Mouse (Mus musculus): ENCODE results near the gene Cnga4. TPM values are rescaled to one million over a fixed set of nuclear protein-coding genes. Genes with fewer than 3 reads are reported as not detected.
"Not testable (repeated sequence)": the region's sequence is repeated elsewhere in the genome, so short reads cannot be mapped to it uniquely, and the experiment has no call there.

The Cnga4 gene
- not detected in 2 replicates for polyA plus RNA-seq (2014; fragmentation: Nextera tagmentation; extraction: Ambion mirVana)

- H3K9me3 ChIP-seq (ENCODE audit: control insufficient read depth, low read length): no peaks in the 10 kb centered on the region
- ATAC-seq (ENCODE audit: low FRiP score): no peak
- H3K4me3 ChIP-seq (replicated peaks; ENCODE audit: low read length): no peak within 1 kb of the TSS
- H3K4me2 ChIP-seq (replicated peaks): no peak within 1 kb of the TSS
- H3K36me3 ChIP-seq (replicated peaks; ENCODE audit: control insufficient read depth, insufficient read depth): no peaks in the 10 kb centered on the region
- no peak for DNase-seq (ENCODE audit: low spot score)
- 77% methylated on average over 5 of the region's 5 CpGs for WGBS
- H3K9ac ChIP-seq: no peak within 1 kb of the TSS
- no peak within 1 kb of the TSS for H3K27ac ChIP-seq
- H3K27me3 ChIP-seq (ENCODE audit: control insufficient read depth, insufficient read depth, low read length): no peaks in the 10 kb centered on the region
- H3K4me1 ChIP-seq (replicated peaks; ENCODE audit: control insufficient read depth, insufficient read depth, low read length): peaks cover 4% of the 10 kb centered on the region
Observed at GRCm38 (mm10) chr7:105404268-105404667, at the start of gene Cnga4. Gene Cnga4 (plus strand): TSS chr7:105404568.

GRCm38 (mm10) chr7:105356064-105356463, 48.3 kb upstream of the Cnga4 start:
- H3K4me2 ChIP-seq (replicated peaks); H3K9ac ChIP-seq; H3K4me3 ChIP-seq (replicated peaks; ENCODE audit: low read length); DNase-seq (ENCODE audit: low spot score); H3K9me3 ChIP-seq (ENCODE audit: control insufficient read depth, low read length); H3K36me3 ChIP-seq (replicated peaks; ENCODE audit: control insufficient read depth, insufficient read depth); H3K27ac ChIP-seq; H3K4me1 ChIP-seq (replicated peaks; ENCODE audit: control insufficient read depth, insufficient read depth, low read length); H3K27me3 ChIP-seq (ENCODE audit: control insufficient read depth, insufficient read depth, low read length): not testable (repeated sequence)
- WGBS: no CpG with 5 or more reads among the region's 5 CpGs
- ATAC-seq (ENCODE audit: low FRiP score): peak; percentile 55; the same call in 1 of the 2 replicates

- not testable (repeated sequence) for H3K4me2 ChIP-seq (replicated peaks); DNase-seq (ENCODE audit: low spot score); H3K27me3 ChIP-seq (ENCODE audit: control insufficient read depth, insufficient read depth, low read length); H3K9ac ChIP-seq; H3K9me3 ChIP-seq (ENCODE audit: control insufficient read depth, low read length); H3K4me1 ChIP-seq (replicated peaks; ENCODE audit: control insufficient read depth, insufficient read depth, low read length); H3K4me3 ChIP-seq (replicated peaks; ENCODE audit: low read length); H3K27ac ChIP-seq; H3K36me3 ChIP-seq (replicated peaks; ENCODE audit: control insufficient read depth, insufficient read depth)
- 97% methylated on average over 1 of the region's 2 CpGs for WGBS
- ATAC-seq (ENCODE audit: low FRiP score): peak; percentile 90
Observed at GRCm38 (mm10) chr7:105356487-105356886, 47.9 kb upstream of the Cnga4 start.

GRCm38 (mm10) chr7:105361713-105362112, 42.7 kb upstream of the Cnga4 start:
- 83% methylated on average over 2 of the region's 2 CpGs for WGBS
- Histone ChIP-seq H3K4me3 (replicated peaks; ENCODE audit: low read length) (no peak overlapping the region), H3K4me1 (replicated peaks; ENCODE audit: control insufficient read depth, insufficient read depth, low read length) (no peaks in the 10 kb centered on the region), H3K36me3 (replicated peaks; ENCODE audit: control insufficient read depth, insufficient read depth) (no peaks in the 10 kb centered on the region), H3K27me3 (ENCODE audit: control insufficient read depth, insufficient read depth, low read length) (no peaks in the 10 kb centered on the region), H3K9me3 (ENCODE audit: control insufficient read depth, low read length) (no peaks in the 10 kb centered on the region), H3K9ac (no peak overlapping the region), H3K4me2 (replicated peaks) (no peak overlapping the region), H3K27ac (no peak overlapping the region)
- ATAC-seq (ENCODE audit: low FRiP score) (no peak), DNase-seq (ENCODE audit: low spot score) (no peak)

GRCm38 (mm10) chr7:105367268-105367667, 37.1 kb upstream of the Cnga4 start:
- Histone ChIP-seq H3K9me3 (ENCODE audit: control insufficient read depth, low read length) (no peaks in the 10 kb centered on the region), H3K4me1 (replicated peaks; ENCODE audit: control insufficient read depth, insufficient read depth, low read length) (no peaks in the 10 kb centered on the region), H3K9ac (no peak overlapping the region), H3K27me3 (ENCODE audit: control insufficient read depth, insufficient read depth, low read length) (no peaks in the 10 kb centered on the region), H3K4me3 (replicated peaks; ENCODE audit: low read length) (no peak overlapping the region), H3K27ac (no peak overlapping the region), H3K4me2 (replicated peaks) (no peak overlapping the region), H3K36me3 (replicated peaks; ENCODE audit: control insufficient read depth, insufficient read depth) (peaks cover 13% of the 10 kb centered on the region)
- WGBS: 94% methylated on average over 5 of the region's 5 CpGs
- no peak for DNase-seq (ENCODE audit: low spot score)
- ATAC-seq (ENCODE audit: low FRiP score): no peak

GRCm38 (mm10) chr7:105367930-105368329, 36.4 kb upstream of the Cnga4 start, which contains the start of gene Olfr692:
Gene Olfr692 (plus strand): TSS chr7:105368230.
- no peaks in the 10 kb centered on the region for H3K4me1 ChIP-seq (replicated peaks; ENCODE audit: control insufficient read depth, insufficient read depth, low read length)
- WGBS: 93% methylated on average over 1 of the region's 1 CpGs

GRCm38 (mm10) chr7:105368521-105368920, 35.8 kb upstream of the Cnga4 start:
- WGBS: 93% methylated on average over 4 of the region's 4 CpGs
- no peak for DNase-seq (ENCODE audit: low spot score)
- Histone ChIP-seq H3K4me2 (replicated peaks) (no peak overlapping the region), H3K9me3 (ENCODE audit: control insufficient read depth, low read length) (no peaks in the 10 kb centered on the region), H3K4me3 (replicated peaks; ENCODE audit: low read length) (no peak overlapping the region), H3K9ac (no peak overlapping the region), H3K36me3 (replicated peaks; ENCODE audit: control insufficient read depth, insufficient read depth) (peaks cover 25% of the 10 kb centered on the region), H3K27ac (no peak overlapping the region), H3K4me1 (replicated peaks; ENCODE audit: control insufficient read depth, insufficient read depth, low read length) (no peaks in the 10 kb centered on the region), H3K27me3 (ENCODE audit: control insufficient read depth, insufficient read depth, low read length) (no peaks in the 10 kb centered on the region)
- no peak for ATAC-seq (ENCODE audit: low FRiP score)

More at GRCm38 (mm10) chr7:105367930-105368329, 36.4 kb upstream of the Cnga4 start, which contains the start of gene Olfr692:
- Histone ChIP-seq H3K27me3 (ENCODE audit: control insufficient read depth, insufficient read depth, low read length) (no peaks in the 10 kb centered on the region), H3K4me3 (replicated peaks; ENCODE audit: low read length) (no peak within 1 kb of the TSS), H3K27ac (no peak within 1 kb of the TSS), H3K9me3 (ENCODE audit: control insufficient read depth, low read length) (no peaks in the 10 kb centered on the region), H3K9ac (no peak within 1 kb of the TSS), H3K4me2 (replicated peaks) (no peak within 1 kb of the TSS), H3K36me3 (replicated peaks; ENCODE audit: control insufficient read depth, insufficient read depth) (peaks cover 19% of the 10 kb centered on the region)
- DNase-seq (ENCODE audit: low spot score) (no peak), ATAC-seq (ENCODE audit: low FRiP score) (no peak)

- no peak overlapping the region for H3K27ac ChIP-seq
- no peaks in the 10 kb centered on the region for H3K9me3 ChIP-seq (ENCODE audit: control insufficient read depth, low read length)
- ATAC-seq (ENCODE audit: low FRiP score) (no peak), DNase-seq (ENCODE audit: low spot score) (no peak)
- WGBS: 100% methylated on average over 1 of the region's 1 CpGs
- H3K4me2 ChIP-seq (replicated peaks): no peak overlapping the region
- H3K9ac ChIP-seq: no peak overlapping the region
- H3K36me3 ChIP-seq (replicated peaks; ENCODE audit: control insufficient read depth, insufficient read depth): peaks cover 63% of the 10 kb centered on the region
- H3K4me3 ChIP-seq (replicated peaks; ENCODE audit: low read length): no peak overlapping the region
- H3K27me3 ChIP-seq (ENCODE audit: control insufficient read depth, insufficient read depth, low read length): no peaks in the 10 kb centered on the region
- no peaks in the 10 kb centered on the region for H3K4me1 ChIP-seq (replicated peaks; ENCODE audit: control insufficient read depth, insufficient read depth, low read length)
Observed at GRCm38 (mm10) chr7:105372912-105373311, 31.5 kb upstream of the Cnga4 start.

GRCm38 (mm10) chr7:105373509-105373908, 30.9 kb upstream of the Cnga4 start:
- Histone ChIP-seq H3K4me2 (replicated peaks) (no peak overlapping the region), H3K9me3 (ENCODE audit: control insufficient read depth, low read length) (no peaks in the 10 kb centered on the region), H3K27ac (no peak overlapping the region), H3K27me3 (ENCODE audit: control insufficient read depth, insufficient read depth, low read length) (no peaks in the 10 kb centered on the region), H3K4me3 (replicated peaks; ENCODE audit: low read length) (no peak overlapping the region), H3K4me1 (replicated peaks; ENCODE audit: control insufficient read depth, insufficient read depth, low read length) (no peaks in the 10 kb centered on the region), H3K36me3 (replicated peaks; ENCODE audit: control insufficient read depth, insufficient read depth) (peaks cover 69% of the 10 kb centered on the region), H3K9ac (no peak overlapping the region)
- WGBS: 92% methylated on average over 4 of the region's 4 CpGs
- DNase-seq (ENCODE audit: low spot score) (no peak), ATAC-seq (ENCODE audit: low FRiP score) (no peak)

GRCm38 (mm10) chr7:105373976-105374375, 30.4 kb upstream of the Cnga4 start:
- no peak for ATAC-seq (ENCODE audit: low FRiP score)
- Histone ChIP-seq H3K9me3 (ENCODE audit: control insufficient read depth, low read length) (no peaks in the 10 kb centered on the region), H3K36me3 (replicated peaks; ENCODE audit: control insufficient read depth, insufficient read depth) (peaks cover 74% of the 10 kb centered on the region), H3K4me2 (replicated peaks) (no peak overlapping the region), H3K4me1 (replicated peaks; ENCODE audit: control insufficient read depth, insufficient read depth, low read length) (no peaks in the 10 kb centered on the region), H3K9ac (no peak overlapping the region), H3K27me3 (ENCODE audit: control insufficient read depth, insufficient read depth, low read length) (no peaks in the 10 kb centered on the region), H3K4me3 (replicated peaks; ENCODE audit: low read length) (no peak overlapping the region), H3K27ac (no peak overlapping the region)
- DNase-seq (ENCODE audit: low spot score): no peak
- WGBS: 99% methylated on average over 3 of the region's 3 CpGs
